Mouse (Mus musculus) thymus, adult 2 months (tissue): ENCODE measurements at regions not wholly inside any gene's neighbourhood (a gene's known extent, or its start where the extent isn't known, plus 50 kb on each side); places are given as distances from the start of the nearest gene placed in this dataset.

Experiments used
- DNase-seq: peaks from one replicate; pipeline ENCODE4 v3.0.0; 2021
- H3K27ac ChIP-seq: fragments of 200-500 bp; 2 replicates; pipeline ENCODE4 v1.5.1; 2012; ENCODE audit warnings: low read length, control low read depth; ENCODE audit not compliant: control insufficient read depth, insufficient read depth
- H3K27me3 ChIP-seq: fragments of 200-500 bp; 2 replicates; pipeline ENCODE4 v1.6.1; 2012; ENCODE audit warnings: mild to moderate bottlenecking, low read length, moderate library complexity, mixed read lengths; ENCODE audit not compliant: control insufficient read depth, insufficient read depth
- H3K36me3 ChIP-seq: fragments of 200-500 bp; 2 replicates; pipeline ENCODE4 v1.6.1; 2012; ENCODE audit warnings: mild to moderate bottlenecking, low read length, moderate library complexity; ENCODE audit not compliant: control insufficient read depth, insufficient read depth
- H3K4me1 ChIP-seq: fragments of 200-500 bp; replicated peaks from 2 replicates; pipeline ENCODE4 v1.6.1; 2012; ENCODE audit warnings: low read length; ENCODE audit not compliant: control insufficient read depth, insufficient read depth
- H3K4me3 ChIP-seq: fragments of 200-500 bp; 2 replicates; pipeline ENCODE4 v1.5.1; 2012; ENCODE audit warnings: mild to moderate bottlenecking, low read length, control low read depth, moderate library complexity; ENCODE audit not compliant: control insufficient read depth, insufficient read depth
- CTCF ChIP-seq: fragments of 200-500 bp; IDR thresholded peaks from 2 replicates; pipeline ENCODE4 v1.5.1; 2012; ENCODE audit warnings: mild to moderate bottlenecking, control low read depth, low read length, moderate library complexity, borderline replicate concordance; ENCODE audit not compliant: control insufficient read depth, poor library complexity, insufficient read depth; ENCODE audit errors: extremely low read depth
- POLR2A ChIP-seq: fragments of 200-500 bp; IDR thresholded peaks from 2 replicates; pipeline ENCODE4 v1.6.1; 2012; ENCODE audit warnings: mild to moderate bottlenecking, low read length, control low read depth, moderate library complexity; ENCODE audit not compliant: control insufficient read depth, poor library complexity, insufficient read depth; ENCODE audit errors: extremely low read depth
- WGBS: fragments of 180-500 bp; shearing (Covaris S2); methylation state at CpG from one replicate; pipeline ENCODE4 v1.1.7; 2018; 5-methylcytosine and 5-hydroxymethylcytosine counted together

GRCm38 (mm10) chr13:47720645-47721044, 540.4 kb upstream of the Id4 start:
- no peaks in the 10 kb centered on the region for H3K27me3 ChIP-seq
- H3K36me3 ChIP-seq: no peaks in the 10 kb centered on the region
- no peak for TF ChIP-seq POLR2A
- no peak for TF ChIP-seq CTCF
- DNase-seq: no peak
- no peaks in the 10 kb centered on the region for H3K4me1 ChIP-seq
- no peak overlapping the region for H3K4me3 ChIP-seq
- no peak overlapping the region for H3K27ac ChIP-seq
- 96% methylated on average over 2 of the region's 2 CpGs for WGBS

- no peak for DNase-seq
- Histone ChIP-seq H3K4me3 (no peak overlapping the region), H3K27ac (no peak overlapping the region), H3K4me1 (no peaks in the 10 kb centered on the region), H3K36me3 (no peaks in the 10 kb centered on the region), H3K27me3 (no peaks in the 10 kb centered on the region)
- no peak for TF ChIP-seq POLR2A
- no peak for TF ChIP-seq CTCF
- WGBS: 63% methylated on average over 1 of the region's 1 CpGs
These were observed 526.6 kb upstream of the Id4 start for GRCm38 (mm10) chr13:47734415-47734814.

GRCm38 (mm10) chr13:47735426-47736063, 525.5 kb upstream of the Id4 start:
- H3K36me3 ChIP-seq: no peaks in the 10 kb centered on the region
- H3K4me3 ChIP-seq: no peak overlapping the region
- 85% methylated on average over 8 of the region's 8 CpGs for WGBS
- no peaks in the 10 kb centered on the region for H3K4me1 ChIP-seq
- DNase-seq: no peak
- no peak for TF ChIP-seq CTCF
- TF ChIP-seq POLR2A: no peak
- no peaks in the 10 kb centered on the region for H3K27me3 ChIP-seq
- H3K27ac ChIP-seq: no peak overlapping the region

GRCm38 (mm10) chr13:47748906-47749305, 512.1 kb upstream of the Id4 start:
- Histone ChIP-seq H3K4me1 (no peaks in the 10 kb centered on the region), H3K27me3 (no peaks in the 10 kb centered on the region), H3K36me3 (no peaks in the 10 kb centered on the region), H3K4me3 (no peak overlapping the region), H3K27ac (no peak overlapping the region)
- no peak for DNase-seq
- TF ChIP-seq POLR2A: no peak
- TF ChIP-seq CTCF: no peak

DNA sequence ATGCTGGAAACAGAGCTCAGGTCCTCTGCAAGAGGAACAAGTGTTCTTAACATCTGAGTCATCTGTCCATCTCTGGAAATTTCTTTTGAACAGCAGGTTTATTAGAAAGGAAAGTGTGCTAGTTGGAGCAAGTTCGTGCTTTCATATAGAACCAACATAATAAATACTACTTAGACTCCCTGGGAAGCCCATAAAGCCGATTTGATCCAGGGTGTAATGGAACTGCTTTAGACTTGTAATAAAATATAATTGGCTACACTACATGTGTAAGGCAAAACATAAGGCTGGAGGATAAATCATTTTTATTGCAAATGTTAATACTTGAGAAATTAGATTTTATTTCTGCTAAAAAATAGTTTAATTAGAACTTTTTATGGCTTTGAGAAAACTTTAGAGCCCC, 510.0 kb upstream of the Id4 start:
- 84% methylated on average over 2 of the region's 2 CpGs for WGBS
- Histone ChIP-seq H3K27me3 (no peaks in the 10 kb centered on the region), H3K4me1 (no peaks in the 10 kb centered on the region), H3K27ac (no peak overlapping the region), H3K4me3 (no peak overlapping the region), H3K36me3 (no peaks in the 10 kb centered on the region)
- TF ChIP-seq CTCF (no peak), POLR2A (no peak)
- DNase-seq: no peak

GRCm38 (mm10) chr13:47764802-47765597, 496.0 kb upstream of the Id4 start:
- no peaks in the 10 kb centered on the region for H3K27me3 ChIP-seq
- no peak overlapping the region for H3K27ac ChIP-seq
- TF ChIP-seq POLR2A: no peak
- TF ChIP-seq CTCF: no peak
- no peak overlapping the region for H3K4me3 ChIP-seq
- DNase-seq: no peak
- H3K4me1 ChIP-seq: no peaks in the 10 kb centered on the region
- WGBS: 82% methylated on average over 16 of the region's 16 CpGs
- H3K36me3 ChIP-seq: no peaks in the 10 kb centered on the region
